In genomic region chr19:34389940-34390339, GRCm38 (mm10) we compare ENCODE assay signal across 30 mouse cellular contexts.
DNase-seq lines count a peak whose midpoint lies in the region; ATAC-seq and TF ChIP-seq lines count a peak whose summit lies in the region.
"Had no signal": no experiment of that assay in that cellular context is flagged by ENCODE, and none has a peak within 500 bp of the region (broad histone marks: within the 10 kb centered on the region; RNA-seq: fewer than 3 reads in every experiment).

No protein-coding gene starts in this region.

- no peak overlapping the region for H3K9ac ChIP-seq in liver, adult 2 months (ENCODE audit: low read depth, low read length)
- H3K9ac ChIP-seq in liver, embryonic 11.5 days (ENCODE audit: low read depth, low read length) = no peak overlapping the region
- H3K9ac ChIP-seq: embryonic facial prominence, embryonic 13.5 days; forebrain, embryonic 12.5 days; forebrain, postnatal 0 days; hindbrain, embryonic 14.5 days; kidney, embryonic 15.5 days; limb, embryonic 15.5 days; liver, postnatal 0 days had no signal

- no peaks in the 10 kb centered on the region for H3K9me3 ChIP-seq in liver, embryonic 11.5 days (ENCODE audit: control insufficient read depth, low read length)
- H3K9me3 ChIP-seq: embryonic facial prominence, embryonic 13.5 days; forebrain, embryonic 12.5 days; kidney, embryonic 15.5 days; limb, embryonic 10.5 days; limb, embryonic 15.5 days had no signal

- no peak overlapping the region for H3K4me3 ChIP-seq in liver, adult 2 months (ENCODE audit: insufficient read depth, low read depth, low read length)
- no peak overlapping the region for H3K4me3 ChIP-seq in liver, embryonic 11.5 days (ENCODE audit: low read depth, low read length)
- H3K4me3 ChIP-seq: embryonic facial prominence, embryonic 13.5 days; erythroblast, embryonic 14.5 days; forebrain, embryonic 12.5 days; kidney, embryonic 15.5 days; limb, embryonic 10.5 days; limb, embryonic 15.5 days had no signal

- DNase-seq in heart, adult 11 months = peak; percentile 96
- DNase-seq in heart, postnatal 10 days = no peak
- peak; percentile 14 for DNase-seq in liver, adult 2 months (ENCODE audit: extremely low read depth, low read depth, low spot score)
- no peak for DNase-seq in liver, embryonic 11.5 days (ENCODE audit: low spot score)
- DNase-seq in ovary, postnatal 36 days (ENCODE audit: low spot score) = no peak
- no peak for DNase-seq in B cell, adult 2 months
- DNase-seq: adrenal gland, postnatal 25 days; cerebellum, adult 8-10 months; cerebellum, postnatal 25 days; forebrain, postnatal 0 days; gastrocnemius, postnatal 10 days; heart, postnatal 4 days; kidney, postnatal 25 days; liver, postnatal 0 days; lung, postnatal 10 days; midbrain, embryonic 14.5 days; retina, postnatal 1 day; right cerebral cortex, postnatal 14 days; thymus, postnatal 25 days had no signal

- H3K27ac ChIP-seq in liver, adult 2 months (replicated peaks; ENCODE audit: insufficient read depth, low read depth, low read length) = no peak overlapping the region
- H3K27ac ChIP-seq in liver, embryonic 11.5 days (ENCODE audit: low read depth, low read length) = no peak overlapping the region
- H3K27ac ChIP-seq: embryonic facial prominence, embryonic 13.5 days; forebrain, embryonic 12.5 days; hindbrain, embryonic 14.5 days; kidney, embryonic 15.5 days; limb, embryonic 10.5 days; limb, embryonic 15.5 days had no signal

- 81% methylated on average over 2 of the region's 2 CpGs for WGBS in liver, adult 2 months
- 51% methylated on average over 2 of the region's 2 CpGs for WGBS in liver, embryonic 11.5 days

- intact Hi-C loops in heart, postnatal 10 days (cut with DNase I) = loop anchor here (5.0 kb wide), 1 partner anchor 82 kb away; no protein-coding TSS in a partner anchor

- H3K36me3 ChIP-seq in liver, adult 2 months (ENCODE audit: control insufficient read depth, insufficient read depth, low read length) = no peaks in the 10 kb centered on the region
- no peaks in the 10 kb centered on the region for H3K36me3 ChIP-seq in liver, embryonic 11.5 days (ENCODE audit: control insufficient read depth, insufficient read depth, low read length)
- H3K36me3 ChIP-seq: embryonic facial prominence, embryonic 13.5 days; forebrain, embryonic 12.5 days; kidney, embryonic 15.5 days; limb, embryonic 10.5 days; limb, embryonic 15.5 days had no signal

- no peaks in the 10 kb centered on the region for H3K4me1 ChIP-seq in liver, adult 2 months (ENCODE audit: control insufficient read depth, insufficient read depth, low read length)
- no peaks in the 10 kb centered on the region for H3K4me1 ChIP-seq in liver, embryonic 11.5 days (replicated peaks; ENCODE audit: control insufficient read depth, insufficient read depth, low read length)
- H3K4me1 ChIP-seq: embryonic facial prominence, embryonic 13.5 days; forebrain, embryonic 12.5 days; limb, embryonic 10.5 days; limb, embryonic 15.5 days had no signal

- no peak for ATAC-seq in liver, embryonic 11.5 days (replicated peaks; ENCODE audit: low FRiP score)
- peak; percentile 97 for ATAC-seq in common myeloid progenitor, adult 5-6 weeks (replicated peaks; ENCODE audit: low read depth, poor library complexity, severe bottlenecking)
- peak; percentile 90 for ATAC-seq in megakaryocyte, adult 5-6 weeks (ENCODE audit: poor library complexity, severe bottlenecking)
- ATAC-seq: forebrain, postnatal 0 days; intestine, postnatal 0 days; liver, postnatal 0 days had no signal

- H3K27me3 ChIP-seq in liver, adult 2 months (ENCODE audit: control insufficient read depth, insufficient read depth, low read length) = no peaks in the 10 kb centered on the region
- H3K27me3 ChIP-seq in liver, embryonic 11.5 days (replicated peaks; ENCODE audit: control insufficient read depth, insufficient read depth, low read length) = no peaks in the 10 kb centered on the region
- H3K27me3 ChIP-seq: embryonic facial prominence, embryonic 13.5 days; forebrain, embryonic 12.5 days; kidney, embryonic 15.5 days; limb, embryonic 15.5 days had no signal

- H3K4me2 ChIP-seq in liver, embryonic 11.5 days = no peak overlapping the region
- H3K4me2 ChIP-seq: embryonic facial prominence, embryonic 13.5 days; forebrain, embryonic 12.5 days; heart, embryonic 11.5 days; hindbrain, embryonic 14.5 days; kidney, embryonic 15.5 days; limb, embryonic 15.5 days had no signal

- no peaks in the 10 kb centered on the region for H3K79me2 ChIP-seq in liver, adult 2 months (ENCODE audit: control insufficient read depth, insufficient read depth, low read length)

- TF ChIP-seq CTCF in liver, adult 2 months (IDR thresholded peaks at IDR 0.05; ENCODE audit: low read depth, low read length) = no peak

- no peak for TF ChIP-seq POLR2A in liver, adult 2 months (IDR thresholded peaks at IDR 0.05; ENCODE audit: extremely low read depth, insufficient read depth, low read length)

Comparison
In these comparisons a context has a peak if more than half of its experiments do, and no peak if none do; other contexts are left out.
1. DNase-seq: peak in heart, adult 11 months (single experiment) and liver, adult 2 months (single experiment); none in heart, postnatal 10 days (0 of 2), liver, embryonic 11.5 days (single experiment), ovary, postnatal 36 days (single experiment) and B cell, adult 2 months (0 of 2).